ENCODE assay signal across 14 mouse cellular contexts in the genomic region with DNA sequence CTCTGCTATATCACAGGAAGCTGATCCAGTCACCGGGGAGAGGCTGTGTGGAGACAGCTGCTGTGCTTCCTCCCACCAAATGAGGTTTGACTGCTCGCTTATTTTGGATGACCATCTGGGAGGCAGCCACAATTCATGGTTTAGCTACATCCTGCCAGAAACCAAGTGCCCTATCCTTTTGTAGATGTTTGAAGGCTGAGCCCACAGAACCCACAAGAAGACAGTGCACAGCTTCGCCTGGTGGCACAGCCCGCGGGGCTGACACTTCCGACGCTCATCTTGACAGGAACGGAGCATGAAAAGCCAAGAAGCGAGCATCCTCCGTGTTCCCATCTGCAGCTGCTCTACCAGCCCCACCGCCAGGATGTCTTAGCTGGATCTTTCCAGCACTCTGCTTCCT.
DNase-seq lines count a peak whose midpoint lies in the region; ATAC-seq and TF ChIP-seq lines count a peak whose summit lies in the region.
"Had no signal": no experiment of that assay in that cellular context is flagged by ENCODE, and none has a peak within 500 bp of the region (broad histone marks: within the 10 kb centered on the region; RNA-seq: fewer than 3 reads in every experiment).

No protein-coding gene starts in this region.

- WGBS in forebrain, postnatal 0 days: 63% methylated on average over 11 of the region's 11 CpGs
- 88% methylated on average over 11 of the region's 11 CpGs for WGBS in forebrain, embryonic 12.5 days

- H3K36me3 ChIP-seq in forebrain, postnatal 0 days (ENCODE audit: insufficient read depth): no peaks in the 10 kb centered on the region
- no peaks in the 10 kb centered on the region for H3K36me3 ChIP-seq in forebrain, embryonic 12.5 days (replicated peaks)
- H3K36me3 ChIP-seq: embryonic facial prominence, embryonic 10.5 days; hindbrain, embryonic 15.5 days had no signal

- no peak overlapping the region for H3K4me2 ChIP-seq in forebrain, postnatal 0 days (ENCODE audit: low read depth)
- H3K4me2 ChIP-seq in forebrain, embryonic 12.5 days: no peak overlapping the region
- H3K4me2 ChIP-seq: hindbrain, embryonic 15.5 days had no signal

- intact Hi-C loops in left cerebral cortex, postnatal 25 days (cut with DNase I): loop anchor here (2.0 to 5.0 kb wide), 2 partner anchors 153 to 196 kb away; no protein-coding TSS in a partner anchor

- peak; percentile 31; the same call in 1 of the 2 replicates for TF ChIP-seq CTCF in forebrain, postnatal 0 days (IDR thresholded peaks at IDR 0.05; ENCODE audit: low read depth)

- no peaks in the 10 kb centered on the region for H3K4me1 ChIP-seq in forebrain, postnatal 0 days (ENCODE audit: insufficient read depth)
- no peaks in the 10 kb centered on the region for H3K4me1 ChIP-seq in forebrain, embryonic 12.5 days
- H3K4me1 ChIP-seq: embryonic facial prominence, embryonic 10.5 days; hindbrain, embryonic 15.5 days had no signal

- H3K27ac ChIP-seq in forebrain, postnatal 0 days (ENCODE audit: low read depth, low read length): no peak overlapping the region
- no peak overlapping the region for H3K27ac ChIP-seq in forebrain, embryonic 12.5 days
- H3K27ac ChIP-seq: embryonic facial prominence, embryonic 10.5 days; hindbrain, embryonic 15.5 days had no signal

- H3K9me3 ChIP-seq in forebrain, postnatal 0 days (ENCODE audit: low read length): no peaks in the 10 kb centered on the region
- no peaks in the 10 kb centered on the region for H3K9me3 ChIP-seq in forebrain, embryonic 12.5 days
- H3K9me3 ChIP-seq: embryonic facial prominence, embryonic 10.5 days; hindbrain, embryonic 15.5 days had no signal

- H3K4me3 ChIP-seq in forebrain, postnatal 0 days (ENCODE audit: low read depth, low read length): no peak overlapping the region
- H3K4me3 ChIP-seq in forebrain, embryonic 12.5 days (replicated peaks): no peak overlapping the region
- H3K4me3 ChIP-seq: embryonic facial prominence, embryonic 10.5 days; hindbrain, embryonic 15.5 days had no signal

- H3K27me3 ChIP-seq in forebrain, postnatal 0 days (ENCODE audit: insufficient read depth, low read length): no peaks in the 10 kb centered on the region
- H3K27me3 ChIP-seq in forebrain, embryonic 12.5 days: no peaks in the 10 kb centered on the region
- H3K27me3 ChIP-seq: hindbrain, embryonic 15.5 days had no signal

- peak; percentile 82 for ATAC-seq in forebrain, postnatal 0 days
- no peak for ATAC-seq in forebrain, embryonic 12.5 days (ENCODE audit: low FRiP score)

- DNase-seq in forebrain, postnatal 0 days: peak; percentile 61
- peak; percentile 15 to 27 for DNase-seq in layer of hippocampus, postnatal 10 days (ENCODE audit: low spot score in 2 of 2)
- peak; percentile 57 to 87 for DNase-seq in left cerebral cortex, postnatal 25 days (ENCODE audit: low spot score in 2 of 2)
- no peak for DNase-seq in urinary bladder, postnatal 14 days (ENCODE audit: low spot score)
- no peak for DNase-seq in embryo, embryonic 10 days (ENCODE audit: low spot score)
- DNase-seq in cerebellum, postnatal 36 days: no peak
- DNase-seq in lung, postnatal 36 days: no peak
- DNase-seq: adrenal gland, postnatal 36 days; cerebellum, adult 18-20 months; lung, adult 2 months; spleen, adult 18-20 months had no signal

- H3K9ac ChIP-seq in forebrain, postnatal 0 days: no peak overlapping the region
- no peak overlapping the region for H3K9ac ChIP-seq in forebrain, embryonic 12.5 days
- H3K9ac ChIP-seq: hindbrain, embryonic 15.5 days had no signal

Comparison
In these comparisons a context has a peak if more than half of its experiments do, and no peak if none do; other contexts are left out.
1. DNase-seq: peak in forebrain, postnatal 0 days (single experiment), layer of hippocampus, postnatal 10 days (2 of 2) and left cerebral cortex, postnatal 25 days (2 of 2); none in urinary bladder, postnatal 14 days (single experiment), embryo, embryonic 10 days (single experiment), cerebellum, postnatal 36 days (0 of 2) and lung, postnatal 36 days (single experiment).